Mouse (Mus musculus): ENCODE results near the gene Fos.

- no peak for TF ChIP-seq POLR2A (IDR thresholded peaks at IDR 0.05; ENCODE audit: borderline replicate concordance, extremely low read depth, insufficient read depth, insufficient read length, poor library complexity, severe bottlenecking)
- TF ChIP-seq CTCF (IDR thresholded peaks at IDR 0.05; ENCODE audit: borderline replicate concordance, extremely low read depth, insufficient read depth, insufficient read length), result peak; percentile 84
Observed at GRCm38 (mm10) chr12:85487545-85488141, 14.0 kb downstream of the Fos start.
